Mouse (Mus musculus): ENCODE measurements at regions not wholly inside any gene's neighbourhood (a gene's known extent, or its start where the extent isn't known, plus 50 kb on each side); places are given as distances from the start of the nearest gene placed in this dataset.

DNA sequence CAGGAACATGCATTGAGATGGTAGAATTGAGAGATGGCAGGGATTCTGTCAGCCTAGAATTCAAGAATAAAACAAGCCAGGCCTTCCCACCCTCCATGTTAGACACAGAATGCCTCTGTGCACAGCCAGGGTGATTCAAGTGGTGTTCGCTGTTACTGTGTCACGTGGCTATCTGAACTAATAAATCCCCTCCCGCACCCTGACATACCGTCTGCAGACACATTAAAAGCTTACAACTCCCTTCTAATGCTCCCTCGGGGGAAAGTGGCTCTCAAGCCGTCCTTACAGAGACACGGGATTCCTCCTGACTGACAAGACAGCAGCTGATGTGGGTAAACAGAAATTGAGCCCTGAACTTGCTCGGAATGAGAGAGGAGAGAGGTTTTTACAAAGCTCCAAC is 279.1 kb downstream of the Prex1 start:
- TF ChIP-seq CTCF (IDR thresholded peaks at IDR 0.05; ENCODE audit: insufficient read depth, low read length) (no peak), POLR2A (IDR thresholded peaks at IDR 0.05; ENCODE audit: borderline replicate concordance, extremely low read depth, low read depth, low read length) (no peak)
